Mouse (Mus musculus) adrenal gland, postnatal 14 days (tissue): Measurements from ENCODE around the gene Rpl13. TPM values are rescaled to one million over a fixed set of nuclear protein-coding genes. Genes with fewer than 3 reads are reported as not detected.
A peak's percentile ranks its signal among the peaks of the same experiment; 100 is the strongest.

Experiments used
- DNase-seq: peaks from one replicate; pipeline ENCODE4 v3.0.0; 2021; ENCODE audit warnings: mixed read lengths
- total RNA-seq: library from RNA; stranded (reverse); gene quantifications from 2 replicates; pipeline ENCODE4 v1.2.3, GENCODE M21; 2021

Rpl13 gene
- total RNA-seq, 1 experiment from 2014 or later, result 587 TPM

GRCm38 (mm10) chr8:123106531-123106930 is 4.4 kb downstream of the Rpl13 start:
- peak; percentile 47 for DNase-seq

GRCm38 (mm10) chr8:123108010-123108409 is 5.9 kb downstream of the Rpl13 start:
- DNase-seq, result peak; percentile 11

GRCm38 (mm10) chr8:123108953-123109352 is 6.8 kb downstream of the Rpl13 start:
- peak; percentile 1 for DNase-seq

- DNase-seq, result peak; percentile 73
These were observed 8.5 kb downstream of the Rpl13 start for GRCm38 (mm10) chr8:123110649-123111048.

GRCm38 (mm10) chr8:123112892-123113291 is 10.7 kb downstream of the Rpl13 start:
- DNase-seq, result peak; percentile 2

GRCm38 (mm10) chr8:123113908-123114469 is 11.8 kb downstream of the Rpl13 start:
- peak; percentile 9 for DNase-seq

- no peak for DNase-seq
These were observed 12.5 kb downstream of the Rpl13 start for GRCm38 (mm10) chr8:123114644-123115043.

GRCm38 (mm10) chr8:123117127-123117731 is 15.1 kb downstream of the Rpl13 start, which contains the start of gene Cpne7:
Cpne7 (plus strand) TSS chr8:123117374.
- DNase-seq, result no peak

- DNase-seq, result no peak
These were observed 15.6 kb downstream of the Rpl13 start for GRCm38 (mm10) chr8:123117744-123118143.

GRCm38 (mm10) chr8:123122059-123122458 is 19.9 kb downstream of the Rpl13 start:
- DNase-seq, result no peak

- DNase-seq, result no peak
These were observed 20.5 kb downstream of the Rpl13 start for GRCm38 (mm10) chr8:123122670-123123069.

GRCm38 (mm10) chr8:123126193-123126816 is 24.2 kb downstream of the Rpl13 start:
- DNase-seq, result peak; percentile 74

- DNase-seq, result no peak
These were observed 28.9 kb downstream of the Rpl13 start for GRCm38 (mm10) chr8:123131041-123131440.

- no peak for DNase-seq
These were observed 30.8 kb downstream of the Rpl13 start for GRCm38 (mm10) chr8:123132953-123133352.

GRCm38 (mm10) chr8:123134149-123134713 is 32.1 kb downstream of the Rpl13 start:
- DNase-seq, result no peak

- peak; percentile 58 for DNase-seq
These were observed 33.3 kb downstream of the Rpl13 start for GRCm38 (mm10) chr8:123135406-123135805.

- DNase-seq, result no peak
These were observed 33.7 kb downstream of the Rpl13 start for GRCm38 (mm10) chr8:123135806-123136205.

- no peak for DNase-seq
These were observed 34.1 kb downstream of the Rpl13 start for GRCm38 (mm10) chr8:123136287-123136686.

GRCm38 (mm10) chr8:123137645-123138077 is 35.5 kb downstream of the Rpl13 start:
- DNase-seq, result peak; percentile 76

GRCm38 (mm10) chr8:123138741-123139140 is 36.6 kb downstream of the Rpl13 start:
- DNase-seq, result no peak

- peak; percentile 91 for DNase-seq
These were observed 39.8 kb downstream of the Rpl13 start for GRCm38 (mm10) chr8:123141741-123142462.

GRCm38 (mm10) chr8:123145279-123145678 is 43.1 kb downstream of the Rpl13 start:
- DNase-seq, result peak; percentile 79

GRCm38 (mm10) chr8:123146390-123146789 is 44.2 kb downstream of the Rpl13 start:
- DNase-seq, result no peak
